Mouse (Mus musculus) thymus, adult 2 months (tissue): Measurements from ENCODE around the gene Pank4.

ENCODE experiments used
- CTCF ChIP-seq: fragments of 200-500 bp; IDR thresholded peaks from 2 replicates; pipeline ENCODE4 v1.5.1; 2012; ENCODE audit warnings: mild to moderate bottlenecking, control low read depth, low read length, moderate library complexity, borderline replicate concordance; ENCODE audit not compliant: control insufficient read depth, poor library complexity, insufficient read depth; ENCODE audit errors: extremely low read depth
- POLR2A ChIP-seq: fragments of 200-500 bp; IDR thresholded peaks from 2 replicates; pipeline ENCODE4 v1.6.1; 2012; ENCODE audit warnings: mild to moderate bottlenecking, low read length, control low read depth, moderate library complexity; ENCODE audit not compliant: control insufficient read depth, poor library complexity, insufficient read depth; ENCODE audit errors: extremely low read depth

GRCm38 (mm10) chr4:155017253-155017878 lies 53.4 kb downstream of the Pank4 start:
- TF ChIP-seq CTCF (no peak), POLR2A (no peak)
